Mouse (Mus musculus) heart, adult 2 months (tissue): ENCODE measurements around the gene Cntn4.

Experiments
- CTCF ChIP-seq: fragments of 200-600 bp; IDR thresholded peaks from 2 replicates; pipeline ENCODE4 v1.8.1; 2022; ENCODE audit warnings: antibody characterized with exemption, mild to moderate bottlenecking, moderate library complexity
- POLR2A ChIP-seq: fragments of 200-500 bp; IDR thresholded peaks from 2 replicates; pipeline ENCODE4 v1.6.1; 2011; ENCODE audit warnings: mild to moderate bottlenecking, low read depth, low read length, control low read depth; ENCODE audit not compliant: insufficient read depth

- no peak for TF ChIP-seq CTCF
- TF ChIP-seq POLR2A, result no peak
These were observed 625.0 kb downstream of the Cntn4 start for GRCm38 (mm10) chr6:106302435-106302834.
